Mouse (Mus musculus): ENCODE results near the gene Ankrd52. TPM values are rescaled to one million over a fixed set of nuclear protein-coding genes. Genes with fewer than 3 reads are reported as not detected.

Gene Ankrd52
- polyA plus RNA-seq, 1 experiment from 2014 or later, result 13.4 TPM

GRCm38 (mm10) chr10:128441324-128442119 lies 64.6 kb downstream of the Ankrd52 start:
- H3K36me3 ChIP-seq (ENCODE audit: control insufficient read depth, insufficient read depth, low read length), result peaks cover 30% of the 10 kb centered on the region
- DNase-seq (ENCODE audit: low spot score) (no peak), ATAC-seq (replicated peaks; ENCODE audit: low FRiP score) (no peak)
- H3K4me3 ChIP-seq (ENCODE audit: low read depth, low read length), result no peak overlapping the region
- no peak overlapping the region for H3K9ac ChIP-seq (ENCODE audit: low read depth, low read length)
- no peaks in the 10 kb centered on the region for H3K27me3 ChIP-seq (replicated peaks; ENCODE audit: control insufficient read depth, insufficient read depth, low read length)
- H3K4me1 ChIP-seq (replicated peaks; ENCODE audit: control insufficient read depth, insufficient read depth, low read length), result no peaks in the 10 kb centered on the region
- H3K27ac ChIP-seq (ENCODE audit: low read depth, low read length), result no peak overlapping the region
- WGBS, result 86% methylated on average over 10 of the region's 10 CpGs
- H3K4me2 ChIP-seq, result no peak overlapping the region
- H3K9me3 ChIP-seq (ENCODE audit: control insufficient read depth, low read length), result no peaks in the 10 kb centered on the region

DNA sequence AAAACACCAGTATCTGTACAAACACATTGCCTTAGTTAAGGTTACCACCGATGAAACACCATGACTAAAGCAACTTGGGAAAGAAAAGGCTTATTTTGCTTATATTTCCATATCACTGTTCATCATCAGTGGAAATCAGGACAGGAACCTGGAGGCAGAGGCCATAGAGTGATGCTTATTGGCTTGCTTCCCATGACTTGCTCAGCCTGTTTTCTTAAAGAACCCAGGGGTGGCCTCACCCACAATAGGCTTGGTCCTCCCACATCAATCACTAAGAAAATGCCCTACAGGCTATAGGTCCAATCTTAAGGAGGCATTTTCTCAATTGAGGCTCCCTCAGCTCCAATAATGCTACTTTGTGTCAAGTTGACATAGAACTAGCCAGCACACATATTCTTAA lies 65.8 kb downstream of the Ankrd52 start:
- H3K4me1 ChIP-seq (replicated peaks; ENCODE audit: control insufficient read depth, insufficient read depth, low read length), result no peaks in the 10 kb centered on the region
- ATAC-seq (replicated peaks; ENCODE audit: low FRiP score) (no peak), DNase-seq (ENCODE audit: low spot score) (no peak)
- peaks cover 21% of the 10 kb centered on the region for H3K36me3 ChIP-seq (ENCODE audit: control insufficient read depth, insufficient read depth, low read length)
- H3K9ac ChIP-seq (ENCODE audit: low read depth, low read length), result no peak overlapping the region
- no peaks in the 10 kb centered on the region for H3K27me3 ChIP-seq (replicated peaks; ENCODE audit: control insufficient read depth, insufficient read depth, low read length)
- H3K9me3 ChIP-seq (ENCODE audit: control insufficient read depth, low read length), result no peaks in the 10 kb centered on the region
- H3K4me2 ChIP-seq, result no peak overlapping the region
- 89% methylated on average over 1 of the region's 1 CpGs for WGBS
- no peak overlapping the region for H3K4me3 ChIP-seq (ENCODE audit: low read depth, low read length)
- no peak overlapping the region for H3K27ac ChIP-seq (ENCODE audit: low read depth, low read length)

GRCm38 (mm10) chr10:128444354-128444753 lies 67.4 kb downstream of the Ankrd52 start:
- Histone ChIP-seq H3K27me3 (replicated peaks; ENCODE audit: control insufficient read depth, insufficient read depth, low read length) (no peaks in the 10 kb centered on the region), H3K4me2 (no peak overlapping the region), H3K27ac (ENCODE audit: low read depth, low read length) (no peak overlapping the region), H3K36me3 (ENCODE audit: control insufficient read depth, insufficient read depth, low read length) (peaks cover 6% of the 10 kb centered on the region; the same call in 1 of the 2 replicates), H3K9ac (ENCODE audit: low read depth, low read length) (no peak overlapping the region), H3K9me3 (ENCODE audit: control insufficient read depth, low read length) (no peaks in the 10 kb centered on the region), H3K4me1 (replicated peaks; ENCODE audit: control insufficient read depth, insufficient read depth, low read length) (no peaks in the 10 kb centered on the region), H3K4me3 (ENCODE audit: low read depth, low read length) (no peak overlapping the region)
- WGBS, result 74% methylated on average over 6 of the region's 6 CpGs
- ATAC-seq (replicated peaks; ENCODE audit: low FRiP score), result no peak
- no peak for DNase-seq (ENCODE audit: low spot score)

GRCm38 (mm10) chr10:128445407-128445806 lies 68.5 kb downstream of the Ankrd52 start:
- ATAC-seq (replicated peaks; ENCODE audit: low FRiP score), result no peak
- H3K9ac ChIP-seq (ENCODE audit: low read depth, low read length), result no peak overlapping the region
- WGBS, result 37% methylated on average over 4 of the region's 4 CpGs
- DNase-seq (ENCODE audit: low spot score), result no peak
- no peaks in the 10 kb centered on the region for H3K27me3 ChIP-seq (replicated peaks; ENCODE audit: control insufficient read depth, insufficient read depth, low read length)
- no peaks in the 10 kb centered on the region for H3K4me1 ChIP-seq (replicated peaks; ENCODE audit: control insufficient read depth, insufficient read depth, low read length)
- H3K27ac ChIP-seq (ENCODE audit: low read depth, low read length), result no peak overlapping the region
- H3K4me3 ChIP-seq (ENCODE audit: low read depth, low read length), result no peak overlapping the region
- H3K36me3 ChIP-seq (ENCODE audit: control insufficient read depth, insufficient read depth, low read length), result no peaks in the 10 kb centered on the region; the same call in 1 of the 2 replicates
- no peak overlapping the region for H3K4me2 ChIP-seq
- no peaks in the 10 kb centered on the region for H3K9me3 ChIP-seq (ENCODE audit: control insufficient read depth, low read length)

GRCm38 (mm10) chr10:128451014-128451413 lies 74.1 kb downstream of the Ankrd52 start:
- H3K36me3 ChIP-seq (ENCODE audit: control insufficient read depth, insufficient read depth, low read length), result no peaks in the 10 kb centered on the region
- H3K27ac ChIP-seq (ENCODE audit: low read depth, low read length), result no peak overlapping the region
- H3K4me3 ChIP-seq (ENCODE audit: low read depth, low read length), result no peak overlapping the region
- no peaks in the 10 kb centered on the region for H3K4me1 ChIP-seq (replicated peaks; ENCODE audit: control insufficient read depth, insufficient read depth, low read length)
- ATAC-seq (replicated peaks; ENCODE audit: low FRiP score), result no peak
- H3K9me3 ChIP-seq (ENCODE audit: control insufficient read depth, low read length), result no peaks in the 10 kb centered on the region
- WGBS, result 83% methylated on average over 6 of the region's 6 CpGs
- no peak for DNase-seq (ENCODE audit: low spot score)
- H3K9ac ChIP-seq (ENCODE audit: low read depth, low read length), result no peak overlapping the region
- H3K27me3 ChIP-seq (replicated peaks; ENCODE audit: control insufficient read depth, insufficient read depth, low read length), result no peaks in the 10 kb centered on the region
- no peak overlapping the region for H3K4me2 ChIP-seq

GRCm38 (mm10) chr10:128454471-128454870 lies 77.6 kb downstream of the Ankrd52 start:
- ATAC-seq (replicated peaks; ENCODE audit: low FRiP score) (no peak), DNase-seq (ENCODE audit: low spot score) (no peak)
- Histone ChIP-seq H3K27me3 (replicated peaks; ENCODE audit: control insufficient read depth, insufficient read depth, low read length) (no peaks in the 10 kb centered on the region), H3K4me2 (no peak overlapping the region), H3K4me1 (replicated peaks; ENCODE audit: control insufficient read depth, insufficient read depth, low read length) (no peaks in the 10 kb centered on the region), H3K4me3 (ENCODE audit: low read depth, low read length) (no peak overlapping the region), H3K9ac (ENCODE audit: low read depth, low read length) (no peak overlapping the region), H3K36me3 (ENCODE audit: control insufficient read depth, insufficient read depth, low read length) (no peaks in the 10 kb centered on the region), H3K27ac (ENCODE audit: low read depth, low read length) (no peak overlapping the region), H3K9me3 (ENCODE audit: control insufficient read depth, low read length) (no peaks in the 10 kb centered on the region)
- WGBS, result 74% methylated on average over 3 of the region's 3 CpGs

GRCm38 (mm10) chr10:128455280-128455679 lies 78.4 kb downstream of the Ankrd52 start:
- Histone ChIP-seq H3K4me2 (peak overlapping the region; percentile 43), H3K4me3 (ENCODE audit: low read depth, low read length) (no peak overlapping the region), H3K9ac (ENCODE audit: low read depth, low read length) (no peak overlapping the region), H3K4me1 (replicated peaks; ENCODE audit: control insufficient read depth, insufficient read depth, low read length) (peaks cover 3% of the 10 kb centered on the region; the same call in 1 of the 2 replicates), H3K27ac (ENCODE audit: low read depth, low read length) (no peak overlapping the region), H3K36me3 (ENCODE audit: control insufficient read depth, insufficient read depth, low read length) (no peaks in the 10 kb centered on the region), H3K27me3 (replicated peaks; ENCODE audit: control insufficient read depth, insufficient read depth, low read length) (no peaks in the 10 kb centered on the region), H3K9me3 (ENCODE audit: control insufficient read depth, low read length) (no peaks in the 10 kb centered on the region)
- no peak for ATAC-seq (replicated peaks; ENCODE audit: low FRiP score)
- WGBS, result 1% methylated on average over 6 of the region's 6 CpGs
- DNase-seq (ENCODE audit: low spot score), result peak; percentile 47

DNA sequence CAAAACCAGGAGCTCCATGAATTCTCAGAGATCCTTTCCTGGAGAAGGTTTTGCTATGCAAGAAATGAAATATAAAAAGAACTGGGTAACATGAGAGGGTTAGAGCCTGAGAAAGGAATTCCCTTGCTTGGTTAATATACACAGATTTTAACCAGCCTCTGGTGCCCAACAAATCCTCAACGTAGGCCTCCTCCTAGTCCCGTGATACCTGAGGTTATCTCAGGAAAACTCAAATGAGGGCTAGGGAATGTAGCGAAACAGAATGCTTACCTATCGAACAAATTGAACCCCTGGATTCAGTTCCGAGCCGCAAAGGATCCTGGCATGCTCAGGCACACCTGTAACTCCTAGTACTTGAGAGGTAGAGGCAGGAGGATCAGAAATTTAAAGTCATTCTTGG lies 80.8 kb downstream of the Ankrd52 start:
- WGBS, result 88% methylated on average over 6 of the region's 6 CpGs
- H3K9ac ChIP-seq (ENCODE audit: low read depth, low read length), result 0 out of 2 replicates have a peak overlapping the region, but pooled peaks have one; percentile 17
- no peaks in the 10 kb centered on the region for H3K27me3 ChIP-seq (replicated peaks; ENCODE audit: control insufficient read depth, insufficient read depth, low read length)
- peak overlapping the region; percentile 76; the same call in 1 of the 2 replicates for H3K4me2 ChIP-seq
- no peak overlapping the region for H3K4me3 ChIP-seq (ENCODE audit: low read depth, low read length)
- ATAC-seq (replicated peaks; ENCODE audit: low FRiP score) (no peak), DNase-seq (ENCODE audit: low spot score) (no peak)
- peaks cover 12% of the 10 kb centered on the region; the same call in 1 of the 2 replicates for H3K4me1 ChIP-seq (replicated peaks; ENCODE audit: control insufficient read depth, insufficient read depth, low read length)
- H3K27ac ChIP-seq (ENCODE audit: low read depth, low read length), result no peak overlapping the region
- H3K9me3 ChIP-seq (ENCODE audit: control insufficient read depth, low read length), result no peaks in the 10 kb centered on the region
- H3K36me3 ChIP-seq (ENCODE audit: control insufficient read depth, insufficient read depth, low read length), result peaks cover 4% of the 10 kb centered on the region
